Mouse (Mus musculus): ENCODE data around the gene Creb5. TPM values are rescaled to one million over a fixed set of nuclear protein-coding genes. Genes with fewer than 3 reads are reported as not detected.

Creb5 gene
- polyA plus RNA-seq, 1 experiment from 2014 or later, result 3.2 TPM

DNA sequence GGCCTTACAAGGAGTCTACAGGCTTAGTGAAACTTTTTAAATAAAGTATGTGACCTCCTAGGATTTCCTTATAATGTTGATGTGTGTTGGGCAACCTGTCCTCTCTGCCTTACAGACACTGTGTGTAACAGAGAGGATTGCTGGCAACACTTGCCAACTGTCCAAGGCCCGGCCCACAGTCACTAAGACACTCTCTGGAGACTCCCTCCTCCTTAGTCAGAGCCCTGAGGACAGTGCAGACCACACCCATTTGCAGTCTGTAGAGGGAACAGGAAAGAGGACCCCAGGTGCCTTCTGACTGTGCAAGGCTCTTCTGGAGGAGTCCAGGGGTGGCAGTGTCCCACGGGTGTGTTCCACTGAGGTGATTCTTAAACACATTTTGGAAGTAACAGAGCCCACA lies 397.3 kb downstream of the Creb5 start:
- no peaks in the 10 kb centered on the region for H3K36me3 ChIP-seq (ENCODE audit: control insufficient read depth, insufficient read depth, low read length)
- H3K4me2 ChIP-seq (ENCODE audit: low read length), result no peak overlapping the region
- no peak overlapping the region for H3K9ac ChIP-seq (ENCODE audit: low read depth, low read length)
- no peak for ATAC-seq
- WGBS, result 62% methylated on average over 2 of the region's 2 CpGs
- no peaks in the 10 kb centered on the region for H3K9me3 ChIP-seq (ENCODE audit: control insufficient read depth, low read length)
- H3K27ac ChIP-seq (ENCODE audit: low read depth, low read length), result no peak overlapping the region
- H3K27me3 ChIP-seq (replicated peaks; ENCODE audit: control insufficient read depth, insufficient read depth, low read length), result no peaks in the 10 kb centered on the region
- H3K4me1 ChIP-seq (ENCODE audit: control insufficient read depth, insufficient read depth, low read depth, low read length), result no peaks in the 10 kb centered on the region
- no peak overlapping the region for H3K4me3 ChIP-seq (ENCODE audit: low read length)

DNA sequence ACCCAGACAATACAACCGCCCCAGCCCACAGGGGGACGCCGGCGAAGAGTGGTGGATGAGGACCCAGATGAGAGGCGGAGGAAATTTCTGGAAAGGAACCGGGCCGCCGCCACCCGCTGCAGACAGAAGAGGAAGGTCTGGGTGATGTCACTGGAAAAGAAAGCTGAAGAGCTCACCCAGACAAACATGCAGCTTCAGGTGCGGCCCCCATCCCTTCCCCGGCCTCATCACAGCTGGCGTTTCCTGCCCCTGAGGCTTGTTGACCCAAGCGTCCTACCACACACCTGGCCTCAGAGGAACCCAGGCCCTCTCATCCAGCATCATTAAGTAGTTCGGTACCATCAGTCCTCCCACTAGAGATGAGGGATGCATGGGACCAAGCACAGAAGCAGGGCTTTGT lies 398.3 kb downstream of the Creb5 start:
- no peaks in the 10 kb centered on the region for H3K9me3 ChIP-seq (ENCODE audit: control insufficient read depth, low read length)
- H3K9ac ChIP-seq (ENCODE audit: low read depth, low read length), result no peak overlapping the region
- 84% methylated on average over 14 of the region's 14 CpGs for WGBS
- no peak overlapping the region for H3K4me2 ChIP-seq (ENCODE audit: low read length)
- H3K36me3 ChIP-seq (ENCODE audit: control insufficient read depth, insufficient read depth, low read length), result no peaks in the 10 kb centered on the region
- H3K4me1 ChIP-seq (ENCODE audit: control insufficient read depth, insufficient read depth, low read depth, low read length), result no peaks in the 10 kb centered on the region
- H3K27me3 ChIP-seq (replicated peaks; ENCODE audit: control insufficient read depth, insufficient read depth, low read length), result no peaks in the 10 kb centered on the region
- ATAC-seq, result no peak
- no peak overlapping the region for H3K4me3 ChIP-seq (ENCODE audit: low read length)
- no peak overlapping the region for H3K27ac ChIP-seq (ENCODE audit: low read depth, low read length)

DNA sequence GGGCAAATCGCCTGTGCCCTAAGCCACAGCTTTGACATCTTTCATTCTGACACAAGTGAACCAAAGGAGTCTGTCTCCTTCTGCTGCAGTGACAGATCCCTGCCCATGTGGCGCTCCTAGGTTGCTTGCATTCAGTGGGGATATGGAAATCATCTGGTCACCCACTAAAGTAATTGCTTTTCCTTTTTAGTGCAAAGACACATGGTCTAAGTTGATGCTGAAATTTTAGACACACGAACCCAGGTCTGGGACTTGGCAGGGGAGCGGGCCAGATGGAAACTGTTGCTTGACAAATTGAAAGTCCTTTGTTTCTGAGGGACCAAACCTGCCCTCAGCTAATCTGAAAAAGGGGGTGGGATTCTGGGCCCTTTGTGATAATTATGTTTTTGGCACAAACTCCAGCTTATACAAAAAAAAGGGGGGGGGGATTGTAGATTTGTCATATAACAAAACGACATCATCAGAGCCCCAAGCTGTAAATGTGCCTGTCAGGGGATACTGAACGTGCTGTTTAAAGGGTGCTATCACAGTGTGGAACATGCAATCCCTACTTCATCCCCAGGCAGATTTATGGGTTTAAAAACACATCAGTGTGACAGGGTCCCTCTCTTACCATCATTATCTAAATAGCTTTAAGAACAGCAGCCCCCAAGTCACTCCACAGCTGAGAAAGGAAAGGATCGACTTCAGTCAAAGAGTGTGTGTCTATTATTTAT lies 401.9 kb downstream of the Creb5 start:
- H3K9ac ChIP-seq (ENCODE audit: low read depth, low read length), result no peak overlapping the region
- no peak for ATAC-seq
- no peak overlapping the region for H3K27ac ChIP-seq (ENCODE audit: low read depth, low read length)
- H3K4me2 ChIP-seq (ENCODE audit: low read length), result no peak overlapping the region
- WGBS, result 60% methylated on average over 7 of the region's 7 CpGs
- H3K4me1 ChIP-seq (ENCODE audit: control insufficient read depth, insufficient read depth, low read depth, low read length), result no peaks in the 10 kb centered on the region
- no peaks in the 10 kb centered on the region for H3K9me3 ChIP-seq (ENCODE audit: control insufficient read depth, low read length)
- no peak overlapping the region for H3K4me3 ChIP-seq (ENCODE audit: low read length)
- no peaks in the 10 kb centered on the region for H3K36me3 ChIP-seq (ENCODE audit: control insufficient read depth, insufficient read depth, low read length)
- H3K27me3 ChIP-seq (replicated peaks; ENCODE audit: control insufficient read depth, insufficient read depth, low read length), result no peaks in the 10 kb centered on the region

DNA sequence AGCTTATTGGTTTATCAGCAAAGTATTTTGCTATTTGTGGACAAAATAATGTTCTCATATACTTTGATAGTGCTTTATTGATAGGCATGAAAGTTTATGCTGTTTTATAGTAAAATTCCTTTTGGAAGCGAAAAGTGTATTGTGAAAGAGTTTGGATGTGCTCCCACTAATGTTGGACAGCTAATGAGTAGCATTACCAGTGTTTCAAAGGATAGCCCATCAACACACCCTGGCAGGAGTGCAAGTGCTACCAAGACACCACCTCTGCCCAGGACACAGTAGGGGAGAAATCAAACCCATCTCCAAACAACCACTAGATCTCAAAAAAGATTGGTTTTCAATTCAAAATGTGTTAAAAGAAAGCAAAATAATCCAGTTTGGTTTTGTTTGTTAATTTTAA lies 403.9 kb downstream of the Creb5 start:
- Histone ChIP-seq H3K27me3 (replicated peaks; ENCODE audit: control insufficient read depth, insufficient read depth, low read length) (no peaks in the 10 kb centered on the region), H3K27ac (ENCODE audit: low read depth, low read length) (no peak overlapping the region), H3K4me2 (ENCODE audit: low read length) (no peak overlapping the region), H3K4me3 (ENCODE audit: low read length) (no peak overlapping the region), H3K9me3 (ENCODE audit: control insufficient read depth, low read length) (no peaks in the 10 kb centered on the region), H3K36me3 (ENCODE audit: control insufficient read depth, insufficient read depth, low read length) (no peaks in the 10 kb centered on the region), H3K4me1 (ENCODE audit: control insufficient read depth, insufficient read depth, low read depth, low read length) (no peaks in the 10 kb centered on the region), H3K9ac (ENCODE audit: low read depth, low read length) (no peak overlapping the region)
- no peak for ATAC-seq
- WGBS, result 93% methylated on average over 1 of the region's 1 CpGs

DNA sequence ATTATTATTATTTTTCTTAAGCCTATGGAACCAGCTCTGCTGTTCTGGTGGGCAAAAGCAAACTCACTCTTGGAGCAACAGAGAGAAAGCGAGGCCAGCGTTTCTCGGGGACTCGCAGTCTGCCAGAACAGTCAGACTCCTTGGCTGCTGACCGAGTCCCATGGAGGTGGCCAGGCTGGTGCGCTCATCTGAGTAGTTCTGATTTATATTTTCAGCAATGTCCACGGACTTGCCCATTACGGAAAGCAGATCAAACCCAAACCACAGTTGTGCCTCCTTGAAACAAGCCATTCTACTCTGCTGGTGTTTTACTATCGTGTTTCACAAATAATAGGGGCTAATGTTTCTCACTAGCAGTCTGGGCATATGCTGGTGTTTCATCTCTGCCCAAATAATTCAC lies 408.1 kb downstream of the Creb5 start:
- no peak for ATAC-seq
- Histone ChIP-seq H3K4me1 (ENCODE audit: control insufficient read depth, insufficient read depth, low read depth, low read length) (peaks cover 3% of the 10 kb centered on the region), H3K9me3 (ENCODE audit: control insufficient read depth, low read length) (no peaks in the 10 kb centered on the region), H3K36me3 (ENCODE audit: control insufficient read depth, insufficient read depth, low read length) (no peaks in the 10 kb centered on the region), H3K4me2 (ENCODE audit: low read length) (no peak overlapping the region), H3K27ac (ENCODE audit: low read depth, low read length) (no peak overlapping the region), H3K4me3 (ENCODE audit: low read length) (no peak overlapping the region), H3K27me3 (replicated peaks; ENCODE audit: control insufficient read depth, insufficient read depth, low read length) (no peaks in the 10 kb centered on the region), H3K9ac (ENCODE audit: low read depth, low read length) (no peak overlapping the region)
- 73% methylated on average over 9 of the region's 9 CpGs for WGBS

DNA sequence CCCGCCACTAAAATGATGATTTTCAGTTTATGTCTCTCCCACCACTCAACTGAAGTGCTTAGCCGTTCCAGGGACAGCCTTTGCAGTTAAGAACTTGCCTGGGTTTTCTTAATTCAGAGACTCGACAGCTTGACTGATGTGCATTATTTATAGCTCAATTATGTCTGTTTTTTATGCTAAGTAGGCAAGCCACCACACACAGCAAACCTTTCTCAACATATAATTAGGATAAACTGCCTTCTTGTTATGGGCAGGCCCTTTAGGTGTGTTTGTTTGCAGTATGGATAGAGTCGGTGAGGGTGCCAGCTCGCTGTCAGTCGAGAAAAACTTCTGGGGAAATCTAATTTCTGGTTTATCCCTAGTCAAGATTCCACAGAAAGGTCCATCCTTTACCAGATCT lies 409.4 kb downstream of the Creb5 start:
- no peak for ATAC-seq
- H3K36me3 ChIP-seq (ENCODE audit: control insufficient read depth, insufficient read depth, low read length), result no peaks in the 10 kb centered on the region
- WGBS, result 35% methylated on average over 6 of the region's 6 CpGs

DNA sequence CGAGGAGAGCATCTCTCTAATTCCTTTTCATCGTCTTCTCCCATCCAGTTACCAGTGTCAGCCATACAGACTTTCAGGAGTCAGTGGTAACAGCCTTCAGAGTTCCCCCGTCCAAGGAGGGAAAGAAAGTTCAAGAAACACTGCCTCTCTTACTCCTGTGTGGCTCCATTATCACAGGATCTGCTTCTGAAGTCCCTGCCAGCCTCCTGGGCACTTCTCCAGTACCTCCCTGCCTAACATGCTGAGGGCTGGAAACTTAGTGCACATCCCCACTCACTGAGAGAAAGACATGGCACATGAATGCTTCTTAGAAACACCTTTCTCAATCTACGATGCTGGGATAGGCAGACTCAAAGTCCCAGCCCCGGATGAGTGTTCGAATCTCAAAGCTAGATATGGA lies 409.9 kb downstream of the Creb5 start:
- Histone ChIP-seq H3K4me2 (ENCODE audit: low read length) (no peak overlapping the region), H3K9ac (ENCODE audit: low read depth, low read length) (no peak overlapping the region), H3K27ac (ENCODE audit: low read depth, low read length) (no peak overlapping the region), H3K4me1 (ENCODE audit: control insufficient read depth, insufficient read depth, low read depth, low read length) (peaks cover 3% of the 10 kb centered on the region), H3K9me3 (ENCODE audit: control insufficient read depth, low read length) (no peaks in the 10 kb centered on the region), H3K27me3 (replicated peaks; ENCODE audit: control insufficient read depth, insufficient read depth, low read length) (no peaks in the 10 kb centered on the region), H3K4me3 (ENCODE audit: low read length) (no peak overlapping the region), H3K36me3 (ENCODE audit: control insufficient read depth, insufficient read depth, low read length) (no peaks in the 10 kb centered on the region)
- 67% methylated on average over 6 of the region's 6 CpGs for WGBS
- no peak for ATAC-seq

More for the DNA sequence above, 409.4 kb downstream of the Creb5 start:
- Histone ChIP-seq H3K4me3 (ENCODE audit: low read length) (no peak overlapping the region), H3K27me3 (replicated peaks; ENCODE audit: control insufficient read depth, insufficient read depth, low read length) (no peaks in the 10 kb centered on the region), H3K4me1 (ENCODE audit: control insufficient read depth, insufficient read depth, low read depth, low read length) (peaks cover 3% of the 10 kb centered on the region), H3K9ac (ENCODE audit: low read depth, low read length) (no peak overlapping the region), H3K27ac (ENCODE audit: low read depth, low read length) (no peak overlapping the region), H3K9me3 (ENCODE audit: control insufficient read depth, low read length) (no peaks in the 10 kb centered on the region), H3K4me2 (ENCODE audit: low read length) (no peak overlapping the region)

DNA sequence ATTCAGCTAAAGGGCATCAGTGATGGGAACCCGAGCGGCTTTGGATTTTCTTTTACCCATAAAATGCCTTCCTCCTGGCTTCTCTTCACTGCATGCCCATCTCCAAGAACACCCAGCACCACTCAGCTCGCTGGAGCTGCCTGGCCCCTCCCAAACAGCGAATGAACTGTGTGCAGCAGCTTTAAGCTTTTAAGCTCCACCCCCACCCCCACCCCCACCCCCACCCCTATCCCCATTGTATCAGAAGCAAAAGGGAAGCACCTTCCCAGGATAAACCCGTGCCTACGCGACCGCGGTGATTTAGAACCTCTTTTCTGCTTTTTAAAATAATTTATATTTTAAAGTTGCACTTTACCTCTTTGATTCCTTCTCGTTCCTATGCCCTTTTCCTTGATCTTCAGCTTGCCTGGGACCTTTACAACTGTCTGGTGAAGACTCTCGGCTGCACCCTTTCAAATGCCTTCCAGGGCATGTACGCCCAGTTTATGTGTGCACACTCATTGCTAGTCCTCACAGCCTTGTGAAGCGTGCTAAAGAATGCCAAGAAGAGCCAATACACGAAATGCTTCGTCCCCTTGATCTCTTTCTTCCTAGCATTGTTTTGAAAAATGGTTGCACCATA lies 411.2 kb downstream of the Creb5 start:
- H3K27ac ChIP-seq (ENCODE audit: low read depth, low read length), result no peak overlapping the region
- peak overlapping the region; percentile 20 for H3K4me3 ChIP-seq (ENCODE audit: low read length)
- 9% methylated on average over 15 of the region's 15 CpGs for WGBS

DNA sequence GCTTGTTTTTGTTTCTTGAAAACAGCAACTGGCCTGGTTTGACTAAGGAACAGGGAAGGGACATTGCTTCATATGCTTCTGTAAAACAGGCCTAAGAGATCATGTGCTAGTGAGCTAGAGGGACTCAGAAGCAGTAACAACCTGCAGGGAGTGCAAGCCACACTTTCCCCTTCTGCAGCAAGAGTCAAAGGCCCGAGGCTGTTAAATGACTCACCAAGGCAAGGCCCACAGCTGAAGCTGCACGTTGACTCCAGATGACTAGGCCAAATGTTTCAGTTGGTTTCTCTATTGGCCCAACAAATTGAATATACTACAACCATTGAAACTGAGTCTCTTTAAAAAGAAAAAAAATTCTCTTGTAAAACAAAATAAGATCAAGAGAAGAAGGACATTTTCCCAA lies 417.4 kb downstream of the Creb5 start:
- no peaks in the 10 kb centered on the region for H3K4me1 ChIP-seq (ENCODE audit: control insufficient read depth, insufficient read depth, low read depth, low read length)
- no peak overlapping the region for H3K9ac ChIP-seq (ENCODE audit: low read depth, low read length)
- no peak for ATAC-seq
- H3K4me2 ChIP-seq (ENCODE audit: low read length), result no peak overlapping the region
- H3K27me3 ChIP-seq (replicated peaks; ENCODE audit: control insufficient read depth, insufficient read depth, low read length), result no peaks in the 10 kb centered on the region
- no peaks in the 10 kb centered on the region for H3K9me3 ChIP-seq (ENCODE audit: control insufficient read depth, low read length)
- no peaks in the 10 kb centered on the region for H3K36me3 ChIP-seq (ENCODE audit: control insufficient read depth, insufficient read depth, low read length)
- H3K4me3 ChIP-seq (ENCODE audit: low read length), result no peak overlapping the region
- no peak overlapping the region for H3K27ac ChIP-seq (ENCODE audit: low read depth, low read length)
- 56% methylated on average over 2 of the region's 2 CpGs for WGBS

More for the DNA sequence above, 411.2 kb downstream of the Creb5 start:
- peak; percentile 86 for ATAC-seq
- Histone ChIP-seq H3K36me3 (ENCODE audit: control insufficient read depth, insufficient read depth, low read length) (no peaks in the 10 kb centered on the region), H3K9ac (ENCODE audit: low read depth, low read length) (no peak overlapping the region), H3K4me1 (ENCODE audit: control insufficient read depth, insufficient read depth, low read depth, low read length) (peaks cover 3% of the 10 kb centered on the region), H3K9me3 (ENCODE audit: control insufficient read depth, low read length) (no peaks in the 10 kb centered on the region), H3K4me2 (ENCODE audit: low read length) (peak overlapping the region; percentile 50), H3K27me3 (replicated peaks; ENCODE audit: control insufficient read depth, insufficient read depth, low read length) (no peaks in the 10 kb centered on the region)

All from hindbrain, embryonic 16.5 days (tissue).